Mouse (Mus musculus): ENCODE data around the gene Dock3. TPM values are rescaled to one million over a fixed set of nuclear protein-coding genes. Genes with fewer than 3 reads are reported as not detected.
A peak's percentile ranks its signal among the peaks of the same experiment; 100 is the strongest.

Gene Dock3
- total RNA-seq, 2 experiments from 2014 or later: 0.33 TPM; not detected in 1

- peak; percentile 8 for DNase-seq (ENCODE audit: low spot score)
These were observed 341.0 kb downstream of the Dock3 start for GRCm38 (mm10) chr9:106890496-106891240.

- no peak for DNase-seq (ENCODE audit: low spot score)
These were observed 342.4 kb downstream of the Dock3 start for GRCm38 (mm10) chr9:106889321-106889720.

GRCm38 (mm10) chr9:106888346-106888745 is 343.4 kb downstream of the Dock3 start:
- DNase-seq (ENCODE audit: low spot score): no peak

- peak; percentile 97 for DNase-seq (ENCODE audit: low spot score)
These were observed 344.6 kb downstream of the Dock3 start, which contains the start of gene Rbm15b for GRCm38 (mm10) chr9:106886828-106887702. TSS of gene Rbm15b (minus strand) at chr9:106887428.

- DNase-seq (ENCODE audit: low spot score): peak; percentile 12
These were observed 345.6 kb downstream of the Dock3 start for GRCm38 (mm10) chr9:106885901-106886731.

GRCm38 (mm10) chr9:106884996-106885900 is 346.5 kb downstream of the Dock3 start:
- no peak for DNase-seq (ENCODE audit: low spot score)

GRCm38 (mm10) chr9:106884306-106884705 is 347.4 kb downstream of the Dock3 start:
- DNase-seq (ENCODE audit: low spot score): no peak

- DNase-seq (ENCODE audit: low spot score): no peak
These were observed 348.6 kb downstream of the Dock3 start for GRCm38 (mm10) chr9:106883085-106883484.

- DNase-seq (ENCODE audit: low spot score): no peak
These were observed 349.5 kb downstream of the Dock3 start for GRCm38 (mm10) chr9:106882176-106882575.

- no peak for DNase-seq (ENCODE audit: low spot score)
These were observed 350.5 kb downstream of the Dock3 start for GRCm38 (mm10) chr9:106881071-106881755.

- no peak for DNase-seq (ENCODE audit: low spot score)
These were observed 352.2 kb downstream of the Dock3 start for GRCm38 (mm10) chr9:106879471-106879870.

- no peak for DNase-seq (ENCODE audit: low spot score)
These were observed 355.0 kb downstream of the Dock3 start for GRCm38 (mm10) chr9:106876666-106877065.

- DNase-seq (ENCODE audit: low spot score): no peak
These were observed 357.5 kb downstream of the Dock3 start for GRCm38 (mm10) chr9:106874216-106874615.

GRCm38 (mm10) chr9:106858036-106858435 is 373.7 kb downstream of the Dock3 start:
- DNase-seq (ENCODE audit: low spot score): no peak

GRCm38 (mm10) chr9:106856664-106857063 is 375.0 kb downstream of the Dock3 start:
- no peak for DNase-seq (ENCODE audit: low spot score)

Small RNA genes within 50 kb of the gene (microRNA-seq; reads per million reads assigned to microRNA genes)
- gene Gm22238: not detected

Other genes starting within 250 kb of the Dock3 start
- 10 to 100 TPM; 33.6 to 34.8 TPM for gene Mapkapk3, start 58.0 kb upstream of the Dock3 start, total RNA-seq (2021)
- gene Cish, start 64.1 kb upstream of the Dock3 start, total RNA-seq (2021): 1 to 10 TPM; 6.0 to 6.6 TPM
- gene Hemk1, start 106.4 kb upstream of the Dock3 start, total RNA-seq (2021): 10 to 100 TPM; 11.8 to 13.3 TPM
- gene 6430571L13Rik, start 108.7 kb upstream of the Dock3 start, total RNA-seq (2021): 10 to 100 TPM; 31.8 to 32.2 TPM
- under 1 TPM; 0.52 to 0.94 TPM for gene Cacna2d2, start 167.7 kb upstream of the Dock3 start, total RNA-seq (2021)

All from gastrocnemius, adult 18-20 months (tissue).